Mouse (Mus musculus): Measurements from ENCODE around the gene Gm8212. TPM values are rescaled to one million over a fixed set of nuclear protein-coding genes. Genes with fewer than 3 reads are reported as not detected.
"Not testable (repeated sequence)": the region's sequence is repeated elsewhere in the genome, so short reads cannot be mapped to it uniquely, and the experiment has no call there.

The Gm8212 gene
- not detected for total RNA-seq (2021)
- long read RNA-seq, experiment 1 = 0 reads
- long read RNA-seq, experiment 2 = 0 reads

- intact Hi-C loops (cut with DNase I); DNase-seq: not testable (repeated sequence)
Measured at GRCm38 (mm10) chr14:44197361-44197760, at the start of gene Gm8212. Gene Gm8212, plus strand, starts transcription at chr14:44197661.

GRCm38 (mm10) chr14:44213154-44213553, 15.7 kb downstream of the Gm8212 start, which contains the start of gene 4930503E14Rik:
Gene 4930503E14Rik, minus strand, starts transcription at chr14:44213254.
- intact Hi-C loops (cut with DNase I); DNase-seq: not testable (repeated sequence)

DNA sequence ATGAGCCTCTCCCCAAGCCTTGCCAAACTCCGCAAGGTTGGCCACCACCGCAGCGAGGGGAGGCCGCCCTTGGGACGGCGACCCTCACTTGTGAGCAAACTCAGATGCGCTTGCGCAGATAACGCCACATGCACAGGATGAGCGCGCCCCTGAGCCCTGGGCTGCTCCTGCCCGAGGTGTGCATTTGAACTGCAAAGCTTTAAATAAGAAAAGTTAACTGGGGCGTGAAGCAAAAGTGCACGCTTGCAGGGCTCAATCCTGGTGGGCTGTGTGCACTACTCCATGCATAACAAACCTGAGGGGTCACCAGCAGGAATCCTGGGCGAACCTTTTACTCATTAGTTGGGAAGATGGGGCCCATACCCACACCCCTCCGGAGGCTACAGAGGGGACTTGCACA, 50.6 kb downstream of the Gm8212 start:
- DNase-seq = no peak
- intact Hi-C loops (cut with DNase I) = no loop called here

Other genes with a start within 250 kb of the Gm8212 start
- gene Ang5, start 240.6 kb upstream of the Gm8212 start, total RNA-seq (2021) = not detected
- gene Ang6, start 195.4 kb upstream of the Gm8212 start, total RNA-seq (2021) = not detected
- under 1 TPM; 0.76 to 0.89 TPM for gene Ear2, start 95.0 kb upstream of the Gm8212 start, total RNA-seq (2021)
- gene Gm3327, start 73.8 kb upstream of the Gm8212 start, total RNA-seq (2021) = not detected
- not detected for gene 4930503E14Rik, start 15.6 kb downstream of the Gm8212 start, total RNA-seq (2021)
- gene Gm8220, start 87.9 kb downstream of the Gm8212 start, total RNA-seq (2021) = not detected
- not detected for gene Gm5930, start 140.9 kb downstream of the Gm8212 start, total RNA-seq (2021)
- not detected for gene Gm8229, start 167.7 kb downstream of the Gm8212 start, total RNA-seq (2021)
- gene Gm3371, start 213.0 kb downstream of the Gm8212 start, total RNA-seq (2021) = not detected
- gene Gm8232, start 236.0 kb downstream of the Gm8212 start, total RNA-seq (2021) = not detected

All from gastrocnemius, postnatal 36 days (tissue).